Mouse (Mus musculus) frontal cortex, postnatal 10 days (tissue): Measurements from ENCODE around the gene Ap3s2.

Source experiments
- DNase-seq, 2 experiments: peaks; one replicate each; pipeline ENCODE4 v3.0.0; 2022; ENCODE audit warnings: low spot score in 2 of 2, mixed read lengths in 1 of 2

Ap3s2 gene

GRCm38 (mm10) chr7:79888603-79889002, 31.8 kb downstream of the Ap3s2 start:
- DNase-seq, result no peak

- no peak for DNase-seq
These were observed 36.7 kb downstream of the Ap3s2 start for GRCm38 (mm10) chr7:79883613-79884334.

GRCm38 (mm10) chr7:79881901-79882300, 38.5 kb downstream of the Ap3s2 start:
- no peak for DNase-seq

- DNase-seq, result no peak
These were observed 39.5 kb downstream of the Ap3s2 start for GRCm38 (mm10) chr7:79880998-79881397.

- DNase-seq, result no peak
These were observed 40.4 kb downstream of the Ap3s2 start for GRCm38 (mm10) chr7:79880033-79880432.

- DNase-seq, result no peak
These were observed 41.9 kb downstream of the Ap3s2 start for GRCm38 (mm10) chr7:79878455-79879025.

- no peak for DNase-seq
These were observed 47.0 kb downstream of the Ap3s2 start for GRCm38 (mm10) chr7:79873407-79873806.

GRCm38 (mm10) chr7:79871797-79872345, 48.6 kb downstream of the Ap3s2 start:
- DNase-seq, result no peak

- no peak for DNase-seq
These were observed 51.3 kb downstream of the Ap3s2 start for GRCm38 (mm10) chr7:79869072-79869719.

- no peak for DNase-seq
These were observed 52.0 kb downstream of the Ap3s2 start for GRCm38 (mm10) chr7:79868475-79868874.

- no peak for DNase-seq
These were observed 52.6 kb downstream of the Ap3s2 start for GRCm38 (mm10) chr7:79867861-79868260.

- no peak for DNase-seq
These were observed 54.0 kb downstream of the Ap3s2 start for GRCm38 (mm10) chr7:79866294-79867000.

- no peak for DNase-seq
These were observed 58.7 kb downstream of the Ap3s2 start for GRCm38 (mm10) chr7:79861794-79862193.

- no peak for DNase-seq
These were observed 59.6 kb downstream of the Ap3s2 start, which contains the start of gene Anpep for GRCm38 (mm10) chr7:79860811-79861210. TSS of gene Anpep (minus strand) at chr7:79861059.

- DNase-seq, result no peak
These were observed 61.4 kb downstream of the Ap3s2 start for GRCm38 (mm10) chr7:79858956-79859630.

- DNase-seq, result no peak
These were observed 62.1 kb downstream of the Ap3s2 start for GRCm38 (mm10) chr7:79858202-79858934.

GRCm38 (mm10) chr7:79856305-79856704, 64.1 kb downstream of the Ap3s2 start:
- DNase-seq, result no peak

- no peak for DNase-seq
These were observed 72.7 kb downstream of the Ap3s2 start for GRCm38 (mm10) chr7:79847456-79848451.

- DNase-seq, result no peak
These were observed 74.1 kb downstream of the Ap3s2 start for GRCm38 (mm10) chr7:79846342-79846741.
